Mouse (Mus musculus) forebrain, embryonic 11.5 days (tissue): ENCODE data around the gene Cd55b. TPM values are rescaled to one million over a fixed set of nuclear protein-coding genes. Genes with fewer than 3 reads are reported as not detected.
A peak's percentile ranks its signal among the peaks of the same experiment; 100 is the strongest.

Experiments used
- ATAC-seq: fragments of 200-750 bp; cut with Nextera tagmentation; replicated peaks from 2 replicates; pipeline ENCODE4 v1.8.0; 2017; ENCODE audit warnings: moderate TSS enrichment; ENCODE audit not compliant: low FRiP score
- DNase-seq: peaks from one replicate; pipeline ENCODE4 v3.0.0-alpha.2; 2017; ENCODE audit warnings: low spot score
- H3K27ac ChIP-seq: fragments of 300-500 bp; sonication (generic); 2 replicates; pipeline ENCODE4 v1.5.1; 2014; ENCODE audit warnings: low read depth, low read length
- H3K27me3 ChIP-seq: fragments of 300-500 bp; sonication (generic); 2 replicates; pipeline ENCODE4 v1.6.1; 2014; ENCODE audit warnings: mild to moderate bottlenecking, low read length, mixed read lengths; ENCODE audit not compliant: control insufficient read depth, insufficient read depth
- H3K36me3 ChIP-seq: fragments of 300-500 bp; sonication (generic); 2 replicates; pipeline ENCODE4 v1.6.1; 2014; ENCODE audit warnings: mild to moderate bottlenecking, low read length, moderate library complexity, mixed read lengths; ENCODE audit not compliant: control insufficient read depth, insufficient read depth
- H3K4me1 ChIP-seq: fragments of 300-500 bp; sonication (generic); replicated peaks from 2 replicates; pipeline ENCODE4 v1.6.1; 2014; ENCODE audit warnings: low read length, mixed read lengths; ENCODE audit not compliant: control insufficient read depth, insufficient read depth
- H3K4me2 ChIP-seq: fragments of 300-500 bp; sonication (generic); 2 replicates; pipeline ENCODE4 v1.6.1; 2014; ENCODE audit warnings: low read depth, mild to moderate bottlenecking, low read length, moderate library complexity, mixed read lengths; ENCODE audit not compliant: severe bottlenecking
- H3K4me3 ChIP-seq: fragments of 300-500 bp; sonication (generic); 2 replicates; pipeline ENCODE4 v1.5.1; 2014; ENCODE audit warnings: low read depth, low read length
- H3K9ac ChIP-seq: fragments of 300-500 bp; sonication (generic); 2 replicates; pipeline ENCODE4 v1.6.1; 2014; ENCODE audit warnings: low read length
- H3K9me3 ChIP-seq: fragments of 300-500 bp; sonication (generic); 2 replicates; pipeline ENCODE4 v1.6.1; 2016; ENCODE audit warnings: low read length, mixed read lengths; ENCODE audit not compliant: control insufficient read depth
- WGBS: fragments of 180-500 bp; shearing (Covaris S2); extraction: QIAGEN DNeasy Blood & Tissue Kit; methylation state at CpG from one replicate; pipeline ENCODE4 v1.1.7; 2014; 5-methylcytosine and 5-hydroxymethylcytosine counted together
- polyA plus RNA-seq: library from polyadenylated mRNA; unstranded; fragments of >200 nt; fragmentation: Nextera tagmentation; extraction: Ambion mirVana; gene quantifications from 2 replicates; pipeline ENCODE4 v1.2.1, GENCODE M21; 2014

Gene Cd55b
- polyA plus RNA-seq, 1 experiment from 2014 or later: not detected

GRCm38 (mm10) chr1:130371895-130372528, 50.8 kb downstream of the Cd55b start:
- 44% methylated on average over 7 of the region's 7 CpGs for WGBS
- peak; percentile 83 for ATAC-seq
- H3K4me3 ChIP-seq: no peak overlapping the region

DNA sequence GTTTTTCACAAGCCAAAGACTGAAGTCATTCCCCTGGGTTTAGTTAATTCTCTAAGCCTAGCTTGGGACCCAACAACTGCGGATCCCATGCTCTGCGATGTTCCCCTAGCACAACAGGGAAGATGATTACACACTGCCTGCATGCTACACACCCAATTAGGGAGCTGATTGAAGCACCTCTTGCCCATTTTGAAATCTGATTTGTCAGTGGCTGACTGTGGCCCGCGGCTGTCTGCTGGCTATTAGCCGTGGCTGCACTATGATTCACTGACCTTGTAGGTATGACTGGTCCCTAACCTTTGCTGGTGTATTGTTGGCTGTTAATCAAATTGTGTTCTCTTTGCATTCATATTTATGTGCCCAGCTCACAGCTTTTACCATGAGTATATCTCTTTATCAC, 51.5 kb downstream of the Cd55b start:
- no peak for DNase-seq
- H3K27ac ChIP-seq: no peak overlapping the region
- no peaks in the 10 kb centered on the region for H3K36me3 ChIP-seq
- H3K4me2 ChIP-seq: no peak overlapping the region
- H3K4me1 ChIP-seq: no peaks in the 10 kb centered on the region
- 90% methylated on average over 5 of the region's 5 CpGs for WGBS
- H3K9me3 ChIP-seq: no peaks in the 10 kb centered on the region
- no peak overlapping the region for H3K9ac ChIP-seq
- H3K27me3 ChIP-seq: no peaks in the 10 kb centered on the region
- ATAC-seq: no peak
- H3K4me3 ChIP-seq: no peak overlapping the region

More at GRCm38 (mm10) chr1:130371895-130372528, 50.8 kb downstream of the Cd55b start:
- Histone ChIP-seq H3K9ac (no peak overlapping the region), H3K27me3 (no peaks in the 10 kb centered on the region), H3K4me1 (no peaks in the 10 kb centered on the region), H3K27ac (no peak overlapping the region), H3K36me3 (no peaks in the 10 kb centered on the region), H3K4me2 (no peak overlapping the region), H3K9me3 (no peaks in the 10 kb centered on the region)
- peak; percentile 69 for DNase-seq

- H3K9ac ChIP-seq: no peak overlapping the region
- DNase-seq (no peak), ATAC-seq (peak; percentile 76)
- no peak overlapping the region for H3K4me2 ChIP-seq
- H3K4me1 ChIP-seq: no peaks in the 10 kb centered on the region
- H3K9me3 ChIP-seq: no peaks in the 10 kb centered on the region
- no peak overlapping the region for H3K4me3 ChIP-seq
- no peak overlapping the region for H3K27ac ChIP-seq
- H3K27me3 ChIP-seq: no peaks in the 10 kb centered on the region
- 25% methylated on average over 1 of the region's 1 CpGs for WGBS
- H3K36me3 ChIP-seq: no peaks in the 10 kb centered on the region
These were observed 72.7 kb downstream of the Cd55b start for GRCm38 (mm10) chr1:130350077-130350635.

DNA sequence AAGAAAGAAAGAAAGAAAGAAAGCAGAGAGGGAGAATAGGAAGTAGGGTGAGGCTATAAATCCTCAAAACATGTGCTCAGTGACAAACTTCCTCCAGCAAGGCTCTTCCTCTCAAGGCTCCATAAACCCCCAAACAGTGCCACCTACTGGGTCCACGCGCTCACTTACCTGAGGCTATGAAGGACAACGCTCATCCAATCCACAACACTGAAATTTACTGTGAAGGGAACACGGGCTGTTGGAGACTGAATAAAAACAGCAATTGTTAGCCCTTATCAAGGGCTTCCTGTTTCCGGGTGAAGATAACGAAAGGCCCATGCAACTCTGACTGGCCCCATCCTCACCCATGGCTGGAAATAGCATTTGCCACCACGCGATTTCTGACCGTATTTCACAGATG, 80.4 kb downstream of the Cd55b start:
- ATAC-seq: no peak
- 92% methylated on average over 9 of the region's 9 CpGs for WGBS
- H3K4me1 ChIP-seq: no peaks in the 10 kb centered on the region

More for the DNA sequence above, 80.4 kb downstream of the Cd55b start:
- H3K9ac ChIP-seq: no peak overlapping the region
- no peak overlapping the region for H3K27ac ChIP-seq
- no peak for DNase-seq
- no peak overlapping the region for H3K4me3 ChIP-seq
- no peak overlapping the region for H3K4me2 ChIP-seq
- H3K36me3 ChIP-seq: no peaks in the 10 kb centered on the region
- no peaks in the 10 kb centered on the region for H3K9me3 ChIP-seq
- H3K27me3 ChIP-seq: no peaks in the 10 kb centered on the region

Other genes starting within 250 kb of the Cd55b start
- gene Cd55, start 39.7 kb upstream of the Cd55b start, polyA plus RNA-seq: 1.8 and 1.9 TPM in 2 replicates
- gene Zp3r, start 206.6 kb upstream of the Cd55b start, polyA plus RNA-seq: not detected in 2 replicates
- not detected in 2 replicates for gene C4bp, start 238.6 kb upstream of the Cd55b start, polyA plus RNA-seq